Mouse (Mus musculus): ENCODE results near the gene Abhd8.

Abhd8 gene

GRCm38 (mm10) chr8:71463188-71464033, at the start of gene Abhd8:
Gene Abhd8 (minus strand): TSS chr8:71463655.
- peak; percentile 99 for DNase-seq (ENCODE audit: low spot score)

GRCm38 (mm10) chr8:71511644-71512043, 48.2 kb upstream of the Abhd8 start, which contains the start of gene Plvap:
Gene Plvap (minus strand): TSS chr8:71511752.
- DNase-seq (ENCODE audit: low spot score) = peak; percentile 43

GRCm38 (mm10) chr8:71509316-71509715, 45.9 kb upstream of the Abhd8 start:
- no peak for DNase-seq (ENCODE audit: low spot score)

GRCm38 (mm10) chr8:71507589-71508104, 44.2 kb upstream of the Abhd8 start:
- DNase-seq (ENCODE audit: low spot score) = peak; percentile 94

- DNase-seq (ENCODE audit: low spot score) = no peak
These were observed 42.5 kb upstream of the Abhd8 start for GRCm38 (mm10) chr8:71505979-71506378.

- no peak for DNase-seq (ENCODE audit: low spot score)
These were observed 41.9 kb upstream of the Abhd8 start for GRCm38 (mm10) chr8:71505326-71505725.

- no peak for DNase-seq (ENCODE audit: low spot score)
These were observed 40.9 kb upstream of the Abhd8 start for GRCm38 (mm10) chr8:71504349-71504748.

- peak; percentile 61 for DNase-seq (ENCODE audit: low spot score)
These were observed 35.6 kb upstream of the Abhd8 start for GRCm38 (mm10) chr8:71498816-71499690.

GRCm38 (mm10) chr8:71497881-71498501, 34.5 kb upstream of the Abhd8 start:
- DNase-seq (ENCODE audit: low spot score) = peak; percentile 37

GRCm38 (mm10) chr8:71497077-71497645, 33.7 kb upstream of the Abhd8 start:
- no peak for DNase-seq (ENCODE audit: low spot score)

GRCm38 (mm10) chr8:71496481-71496880, 33.0 kb upstream of the Abhd8 start:
- peak; percentile 57 for DNase-seq (ENCODE audit: low spot score)

GRCm38 (mm10) chr8:71495811-71496210, 32.4 kb upstream of the Abhd8 start:
- no peak for DNase-seq (ENCODE audit: low spot score)

GRCm38 (mm10) chr8:71495039-71495438, 31.6 kb upstream of the Abhd8 start:
- peak; percentile 94 for DNase-seq (ENCODE audit: low spot score)

- DNase-seq (ENCODE audit: low spot score) = peak; percentile 96
These were observed 25.0 kb upstream of the Abhd8 start for GRCm38 (mm10) chr8:71488454-71488853.

GRCm38 (mm10) chr8:71487691-71488445, 24.4 kb upstream of the Abhd8 start, which contains the start of gene Gtpbp3:
Gene Gtpbp3 (plus strand): TSS chr8:71488103.
- DNase-seq (ENCODE audit: low spot score) = peak; percentile 85

- no peak for DNase-seq (ENCODE audit: low spot score)
These were observed 22.7 kb upstream of the Abhd8 start for GRCm38 (mm10) chr8:71486136-71486529.

- peak; percentile 95 for DNase-seq (ENCODE audit: low spot score)
These were observed 22.0 kb upstream of the Abhd8 start, which contains the start of gene Ano8 for GRCm38 (mm10) chr8:71485142-71486135. Gene Ano8 (minus strand): TSS chr8:71485963.

GRCm38 (mm10) chr8:71484736-71485135, 21.3 kb upstream of the Abhd8 start:
- no peak for DNase-seq (ENCODE audit: low spot score)

- DNase-seq (ENCODE audit: low spot score) = peak; percentile 83
These were observed 20.5 kb upstream of the Abhd8 start for GRCm38 (mm10) chr8:71483932-71484331.

Measured in embryo, embryonic 10 days (tissue).